Mouse (Mus musculus) cerebellum, postnatal 14 days (tissue): ENCODE measurements around the gene Synrg.

Experiments used
- DNase-seq, 2 experiments: peaks; one replicate each; pipeline ENCODE4 v3.0.0; 2021; ENCODE audit warnings: mixed read lengths in 2 of 2

The Synrg gene

DNA sequence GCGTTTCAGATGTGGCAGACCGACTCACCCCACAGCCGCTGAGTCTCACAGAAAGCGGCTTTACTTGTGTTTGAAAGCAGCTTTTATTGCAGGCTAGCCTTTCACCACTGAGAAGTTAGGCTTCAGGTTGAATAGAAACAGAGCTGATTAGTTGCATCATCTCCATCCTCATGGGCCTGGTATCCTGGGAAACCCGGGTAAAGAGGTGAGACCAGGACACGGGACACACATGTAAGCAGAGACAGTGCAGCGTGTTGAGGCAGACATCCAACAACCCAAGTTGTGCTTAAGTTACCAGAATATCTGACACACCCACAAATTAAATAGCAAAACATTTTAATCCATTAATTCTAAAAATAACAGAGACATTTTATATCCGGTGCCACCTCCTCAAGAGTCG lies 114.4 kb downstream of the Synrg start:
- no peak for DNase-seq

DNA sequence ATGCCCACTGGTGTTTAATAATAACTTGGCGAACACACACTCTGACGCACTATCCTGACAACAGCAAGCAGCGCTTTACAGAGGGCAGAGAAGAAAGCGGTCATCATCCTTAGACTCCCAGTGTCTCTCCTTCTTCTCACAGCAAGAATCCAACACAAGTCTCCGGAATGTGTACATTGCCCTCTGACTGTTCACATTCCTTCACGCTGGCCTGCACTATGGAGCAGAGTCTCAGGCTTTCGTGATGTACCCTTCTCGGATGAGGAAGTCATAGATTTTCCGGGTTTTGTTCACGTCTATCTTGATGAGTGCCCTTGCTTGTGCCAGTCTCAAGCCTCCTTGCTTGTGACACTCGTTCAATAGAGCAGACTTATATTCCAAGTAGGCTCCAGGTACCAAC lies 115.1 kb downstream of the Synrg start:
- DNase-seq: no peak

DNA sequence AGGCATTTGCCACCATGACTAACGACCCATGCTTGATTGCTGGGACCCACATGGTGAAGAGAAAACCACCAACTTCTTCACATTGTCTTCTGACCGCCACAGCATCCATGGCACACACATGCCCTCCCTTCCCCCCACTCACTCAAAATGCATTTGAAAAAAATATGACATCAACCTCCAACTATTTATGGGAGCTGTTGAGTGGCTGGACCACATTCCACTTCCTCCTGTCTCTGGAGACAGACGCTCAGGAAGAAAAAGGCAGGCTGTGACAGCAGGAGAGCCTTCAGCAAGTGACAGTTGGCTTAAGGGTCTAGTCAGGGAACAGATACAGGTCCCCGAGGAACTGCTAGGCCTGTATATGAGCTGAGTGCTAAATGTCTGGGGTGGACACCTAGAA lies 115.7 kb downstream of the Synrg start:
- DNase-seq: no peak

DNA sequence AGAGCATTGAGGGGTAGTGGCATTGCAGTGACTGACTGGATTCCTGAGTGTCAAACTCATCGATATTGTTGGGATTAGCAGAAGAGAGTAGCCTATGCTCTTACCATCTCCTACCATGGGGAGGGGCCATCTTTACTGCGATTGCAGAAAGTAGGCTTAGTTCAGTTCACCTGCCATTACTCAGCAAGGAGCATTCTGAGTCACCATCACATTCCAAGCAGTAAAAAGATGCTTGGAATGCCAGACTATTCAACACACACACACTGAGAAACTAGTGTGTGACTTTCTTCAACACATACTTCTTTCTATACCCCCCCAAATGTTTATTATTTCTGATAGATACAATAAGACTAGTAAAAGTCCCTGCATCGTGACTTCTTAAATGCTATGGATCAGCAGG lies 116.1 kb downstream of the Synrg start:
- DNase-seq: no peak

DNA sequence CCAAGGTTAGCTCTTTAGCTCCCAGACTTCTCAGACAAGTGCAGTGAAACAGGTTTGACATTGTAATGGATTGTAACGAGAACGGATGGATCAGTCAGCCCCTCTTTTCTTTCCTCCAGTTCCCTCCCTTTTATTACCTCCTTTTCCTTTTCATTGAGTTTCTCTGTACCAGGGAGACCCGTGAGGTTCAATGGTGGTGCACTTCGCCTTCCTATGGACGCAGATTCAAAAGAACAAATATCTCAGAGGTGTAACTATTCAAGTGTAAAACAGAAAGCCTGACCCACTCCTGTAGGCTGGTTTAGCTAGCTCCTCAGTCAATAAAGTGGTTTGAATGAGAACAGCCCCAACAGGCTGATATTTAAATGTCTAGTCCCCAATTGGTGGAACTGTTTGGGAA lies 117.7 kb downstream of the Synrg start:
- no peak for DNase-seq

DNA sequence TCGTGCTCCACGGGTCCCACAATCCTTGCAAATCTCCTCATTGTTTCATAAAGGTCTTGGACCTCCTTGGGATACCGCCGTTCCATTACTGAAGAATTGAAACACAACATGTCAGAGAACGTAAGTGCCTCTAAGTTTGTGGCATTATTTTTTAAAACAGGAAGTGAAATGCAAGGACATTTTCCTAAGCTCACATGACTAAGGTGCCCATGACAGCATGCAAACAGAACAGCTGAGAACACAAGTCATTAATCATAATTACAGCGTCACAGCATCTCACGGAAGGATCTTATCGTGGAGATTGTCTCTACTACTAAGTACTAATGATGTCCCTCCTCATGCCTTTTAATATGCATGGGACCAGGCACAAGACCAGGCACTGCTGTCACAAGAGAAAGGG lies 126.3 kb downstream of the Synrg start:
- DNase-seq: no peak
